Mouse (Mus musculus) MEL (cell line): ENCODE measurements around the gene Ncoa5. TPM values are rescaled to one million over a fixed set of nuclear protein-coding genes. Genes with fewer than 3 reads are reported as not detected.

ENCODE experiments used
- DNase-seq: peaks from one replicate; pipeline ENCODE4 v3.0.0; 2011; ENCODE audit warnings: low read depth, low spot score
- H3K27ac ChIP-seq: 2 replicates; pipeline ENCODE4 v1.5.1; 2012; ENCODE audit warnings: low read depth, mild to moderate bottlenecking, control low read depth, low read length, moderate library complexity; ENCODE audit not compliant: control insufficient read depth
- H3K27me3 ChIP-seq, 2 experiments: fragments of 150-350 bp in 1 of 2; sonication (generic) in 1 of 2; 2 replicates each; pipeline ENCODE4 v1.6.1; 2012; ENCODE audit warnings: low read length in 2 of 2, mild to moderate bottlenecking in 2 of 2, improper control_type of control experiment in 1 of 2, moderate library complexity in 1 of 2; ENCODE audit not compliant: insufficient read depth in 2 of 2, control insufficient read depth in 1 of 2
- H3K36me3 ChIP-seq, 2 experiments: 2 replicates each; pipeline ENCODE4 v1.6.1; 2012 to 2014; ENCODE audit warnings: low read length in 2 of 2, improper control_type of control experiment in 1 of 2, inconsistent platforms in 1 of 2, mild to moderate bottlenecking in 1 of 2; ENCODE audit not compliant: insufficient read depth in 2 of 2, control insufficient read depth in 1 of 2
- H3K4me1 ChIP-seq, 2 experiments: fragments of 150-350 bp in 1 of 2; sonication (generic) in 1 of 2; 2 replicates each; pipeline ENCODE4 v1.6.1; 2012; ENCODE audit warnings: low read length in 2 of 2, improper control_type of control experiment in 1 of 2, mild to moderate bottlenecking in 1 of 2; ENCODE audit not compliant: insufficient read depth in 2 of 2, control insufficient read depth in 1 of 2
- H3K4me3 ChIP-seq, 2 experiments: fragments of 150-350 bp in 1 of 2; sonication (generic) in 1 of 2; 2 replicates each; pipeline ENCODE4 v1.5.1; 2012; ENCODE audit warnings: low read depth in 2 of 2, low read length in 2 of 2, mild to moderate bottlenecking in 2 of 2, moderate library complexity in 2 of 2, control low read depth in 1 of 2, improper control_type of control experiment in 1 of 2; ENCODE audit not compliant: control insufficient read depth in 1 of 2, insufficient read depth in 1 of 2
- H3K79me2 ChIP-seq: 2 replicates; pipeline ENCODE4 v1.6.1; 2012; ENCODE audit warnings: mild to moderate bottlenecking, low read length, moderate library complexity; ENCODE audit not compliant: control insufficient read depth, poor library complexity, insufficient read depth
- H3K9ac ChIP-seq: 2 replicates; pipeline ENCODE4 v1.6.1; 2012; ENCODE audit warnings: low read depth, mild to moderate bottlenecking, control low read depth, low read length, moderate library complexity; ENCODE audit not compliant: control insufficient read depth, poor library complexity, severe bottlenecking
- H3K9me3 ChIP-seq: fragments of 150-350 bp; sonication (generic); replicated peaks from 2 replicates; pipeline ENCODE4 v1.6.1; 2012; ENCODE audit warnings: mild to moderate bottlenecking, low read length, improper control_type of control experiment, moderate library complexity; ENCODE audit not compliant: insufficient read depth
- BHLHE40 ChIP-seq: IDR thresholded peaks from 2 replicates; pipeline ENCODE4 v1.6.1; 2012; ENCODE audit warnings: low read depth, mild to moderate bottlenecking, inconsistent platforms, low read length, improper control_type of control experiment, borderline replicate concordance
- E2F4 ChIP-seq: IDR thresholded peaks from 2 replicates; pipeline ENCODE4 v1.6.1; 2011; ENCODE audit warnings: low read depth, low read length, improper control_type of control experiment, borderline replicate concordance
- ELF1 ChIP-seq: IDR thresholded peaks from 2 replicates; pipeline ENCODE4 v1.6.1; 2014; ENCODE audit warnings: low read depth, mild to moderate bottlenecking, inconsistent platforms, low read length, improper control_type of control experiment, moderate library complexity
- GATA1 ChIP-seq: IDR thresholded peaks from 2 replicates; pipeline ENCODE4 v1.6.1; 2011; ENCODE audit warnings: low read depth, low read length, improper control_type of control experiment
- KAT2A ChIP-seq: conservative IDR thresholded peaks from 2 replicates; pipeline ENCODE4 v1.6.1; 2012; ENCODE audit warnings: low read depth, low read length, improper control_type of control experiment, inconsistent platforms
- MXI1 ChIP-seq: IDR thresholded peaks from 2 replicates; pipeline ENCODE4 v1.6.1; 2011; ENCODE audit warnings: mild to moderate bottlenecking, low read depth, low read length, improper control_type of control experiment
- MYB ChIP-seq: IDR thresholded peaks from 2 replicates; pipeline ENCODE4 v1.6.1; 2011; ENCODE audit warnings: mild to moderate bottlenecking, low read depth, low read length, improper control_type of control experiment
- NELFE ChIP-seq: IDR thresholded peaks from 2 replicates; pipeline ENCODE4 v1.6.1; 2011; ENCODE audit warnings: low read depth, low read length, improper control_type of control experiment
- POLR2AphosphoS5 ChIP-seq: IDR thresholded peaks from 2 replicates; pipeline ENCODE4 v1.6.1; 2012; ENCODE audit warnings: low read depth, borderline replicate concordance, mild to moderate bottlenecking, inconsistent platforms, low read length, moderate library complexity, mixed read lengths
- RAD21 ChIP-seq: IDR thresholded peaks from 2 replicates; pipeline ENCODE4 v1.6.1; 2011; ENCODE audit warnings: mild to moderate bottlenecking, low read depth, low read length, improper control_type of control experiment
- RCOR1 ChIP-seq: IDR thresholded peaks from 2 replicates; pipeline ENCODE4 v1.6.1; 2012; ENCODE audit warnings: low read depth, mild to moderate bottlenecking, inconsistent platforms, low read length, improper control_type of control experiment
- SIN3A ChIP-seq: IDR thresholded peaks from 2 replicates; pipeline ENCODE4 v1.6.1; 2012; ENCODE audit warnings: low read length, improper control_type of control experiment, inconsistent platforms
- SMC3 ChIP-seq: IDR thresholded peaks from 2 replicates; pipeline ENCODE4 v1.6.1; 2011; ENCODE audit warnings: low read depth, low read length, improper control_type of control experiment
- TCF12 ChIP-seq: IDR thresholded peaks from 2 replicates; pipeline ENCODE4 v1.6.1; 2014; ENCODE audit warnings: low read depth, mild to moderate bottlenecking, inconsistent platforms, low read length, improper control_type of control experiment, moderate library complexity
- USF1 ChIP-seq: IDR thresholded peaks from 2 replicates; pipeline ENCODE4 v1.6.1; 2014; ENCODE audit warnings: low read depth, mild to moderate bottlenecking, inconsistent platforms, low read length, improper control_type of control experiment, moderate library complexity
- ZC3H11A ChIP-seq: IDR thresholded peaks from 2 replicates; pipeline ENCODE4 v1.6.1; 2012; ENCODE audit warnings: low read depth, mild to moderate bottlenecking, inconsistent platforms, low read length, improper control_type of control experiment
- ZMIZ1 ChIP-seq: IDR thresholded peaks from 2 replicates; pipeline ENCODE4 v1.6.1; 2012; ENCODE audit warnings: low read depth, mild to moderate bottlenecking, inconsistent platforms, low read length, improper control_type of control experiment, moderate library complexity
- polyA plus RNA-seq, 2 experiments: library from polyadenylated mRNA; stranded (reverse) in 1 of 2; unstranded in 1 of 2; fragments of >175 nt in 1 of 2; fragments of >200 nt in 1 of 2; gene quantifications; 2 replicates each; pipeline versions ENCODE4 v1.2.1 to v1.2.4; 2012; ENCODE audit warnings: low replicate concordance in 2 of 2, low read depth in 1 of 2; ENCODE audit not compliant: insufficient read length in 2 of 2, insufficient read depth in 1 of 2, missing spikeins in 1 of 2
- total RNA-seq: library from RNA; depleted of rRNA; stranded (reverse); fragments of 300-350 nt; gene quantifications from 2 replicates; pipeline ENCODE4 v1.2.3, GENCODE M21; 2012

The Ncoa5 gene
- total and polyA plus RNA-seq, 3 experiments = 35.8 to 76.6 (median 61.0) TPM

- Histone ChIP-seq H3K9ac (no peak overlapping the region), H3K36me3 (no peaks in the 10 kb centered on the region), H3K9me3 (no peaks in the 10 kb centered on the region), H3K4me1 (no peaks in the 10 kb centered on the region), H3K27me3 (peaks cover 2 to 4% of the 10 kb centered on the region in 2 experiments; a peak in 3 of 4 replicates), H3K27ac (no peak overlapping the region), H3K79me2 (no peaks in the 10 kb centered on the region), H3K4me3 (no peak overlapping the region)
- no peak for DNase-seq
- TF ChIP-seq E2F4 (no peak), ZMIZ1 (no peak), RAD21 (no peak)
Observed at GRCm38 (mm10) chr2:165043729-165044128, 9.1 kb upstream of the Ncoa5 start.

- DNase-seq = no peak
- Histone ChIP-seq H3K36me3 (no peaks in the 10 kb centered on the region), H3K4me1 (no peaks in the 10 kb centered on the region), H3K9me3 (no peaks in the 10 kb centered on the region), H3K4me3 (no peak overlapping the region), H3K9ac (no peak overlapping the region), H3K27ac (no peak overlapping the region), H3K27me3 (peaks cover 4% of the 10 kb centered on the region in 2 experiments; a peak in 3 of 4 replicates), H3K79me2 (no peaks in the 10 kb centered on the region)
- no peak for TF ChIP-seq MXI1
- TF ChIP-seq SIN3A = no peak
- no peak for TF ChIP-seq KAT2A
- TF ChIP-seq ELF1 = no peak
- no peak for TF ChIP-seq RCOR1
- TF ChIP-seq ZC3H11A = no peak
- TF ChIP-seq SMC3 = no peak
- no peak for TF ChIP-seq POLR2AphosphoS5
- no peak for TF ChIP-seq GATA1
- no peak for TF ChIP-seq NELFE
- TF ChIP-seq MYB = no peak
- no peak for TF ChIP-seq USF1
- no peak for TF ChIP-seq BHLHE40
- no peak for TF ChIP-seq TCF12
Observed at GRCm38 (mm10) chr2:165043090-165043636, 8.5 kb upstream of the Ncoa5 start.
